Mouse (Mus musculus): ENCODE measurements around the gene Slc25a17. TPM values are rescaled to one million over a fixed set of nuclear protein-coding genes. Genes with fewer than 3 reads are reported as not detected.

Slc25a17 gene
- polyA plus RNA-seq, 1 experiment from 2014 or later = 58.7 TPM

DNA sequence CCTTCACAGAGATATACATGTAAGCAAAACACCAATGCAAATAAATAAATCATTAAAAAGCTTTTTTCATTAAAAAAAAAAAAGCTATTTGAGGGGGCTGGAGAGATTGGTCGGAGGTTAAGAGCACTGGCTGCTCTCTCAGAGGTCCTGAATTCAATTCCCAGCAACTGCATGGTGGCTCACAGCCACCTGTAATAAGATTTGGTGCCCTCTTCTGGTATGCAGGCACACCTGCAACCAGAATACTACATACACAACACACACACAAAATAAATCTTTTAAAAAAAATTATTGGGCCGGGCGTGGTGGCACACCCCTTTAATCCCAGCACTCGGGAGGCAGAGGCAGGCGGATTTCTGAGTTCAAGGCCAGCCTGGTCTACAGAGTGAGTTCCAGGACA is 25.7 kb upstream of the Slc25a17 start:
- ATAC-seq (replicated peaks; ENCODE audit: insufficient number of reproducible peaks, low FRiP score, low TSS enrichment) = no peak
- H3K4me1 ChIP-seq (ENCODE audit: control insufficient read depth, insufficient read depth, low read length) = no peaks in the 10 kb centered on the region
- no peaks in the 10 kb centered on the region for H3K9me3 ChIP-seq (replicated peaks; ENCODE audit: control insufficient read depth, low read length)
- H3K27me3 ChIP-seq (ENCODE audit: control insufficient read depth, insufficient read depth, low read length) = no peaks in the 10 kb centered on the region
- H3K27ac ChIP-seq (ENCODE audit: low read depth, low read length) = no peak overlapping the region
- no peak overlapping the region for H3K4me2 ChIP-seq
- H3K4me3 ChIP-seq (ENCODE audit: low read depth, low read length) = no peak overlapping the region
- no peak overlapping the region for H3K9ac ChIP-seq (ENCODE audit: low read depth, low read length)
- WGBS (ENCODE audit: insufficient replicate concordance) = 96% methylated on average over 5 of the region's 5 CpGs
- H3K36me3 ChIP-seq (ENCODE audit: control insufficient read depth, insufficient read depth, low read length) = peaks cover 46% of the 10 kb centered on the region

DNA sequence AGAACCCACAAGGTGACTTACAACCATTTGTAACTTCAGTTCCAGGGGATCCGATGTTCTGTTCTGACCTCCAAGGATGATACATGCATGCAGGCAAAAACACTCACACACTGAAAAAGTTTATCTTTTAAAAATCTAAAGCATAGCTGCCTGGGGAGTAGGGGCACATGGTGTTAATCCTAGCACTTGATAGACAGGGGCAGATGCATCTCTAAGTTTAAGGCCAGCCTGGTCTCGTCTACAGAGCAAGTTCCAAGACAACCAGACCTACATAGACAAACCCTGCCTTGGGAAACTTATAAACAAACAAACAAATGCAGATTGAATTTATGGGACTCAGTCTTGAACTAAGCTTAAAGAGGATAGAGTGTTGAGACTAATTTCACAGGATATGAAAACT is 18.2 kb upstream of the Slc25a17 start:
- H3K4me1 ChIP-seq (ENCODE audit: control insufficient read depth, insufficient read depth, low read length) = no peaks in the 10 kb centered on the region
- WGBS (ENCODE audit: insufficient replicate concordance) = 81% methylated on average over 2 of the region's 2 CpGs
- no peak for ATAC-seq (replicated peaks; ENCODE audit: insufficient number of reproducible peaks, low FRiP score, low TSS enrichment)

DNA sequence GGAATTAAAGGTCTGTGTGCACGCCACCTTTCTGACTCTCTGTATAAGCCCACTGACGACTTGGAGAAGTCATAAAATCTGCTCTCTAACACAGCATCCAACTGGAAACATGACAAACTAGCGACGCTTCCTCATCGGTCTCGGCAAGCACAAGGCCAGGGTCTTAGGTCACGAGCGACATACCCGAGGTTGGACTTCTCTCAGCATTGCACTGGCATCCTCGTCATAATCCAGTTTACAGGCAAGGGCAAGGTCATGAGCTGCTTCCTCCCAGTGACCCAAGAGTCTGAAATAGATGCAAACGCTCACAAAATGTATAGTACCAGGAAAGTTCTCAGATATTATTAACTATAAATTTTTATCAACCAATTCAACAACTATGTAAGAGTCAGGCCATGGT is 14.0 kb upstream of the Slc25a17 start:
- WGBS (ENCODE audit: insufficient replicate concordance) = 91% methylated on average over 11 of the region's 11 CpGs
- Histone ChIP-seq H3K36me3 (ENCODE audit: control insufficient read depth, insufficient read depth, low read length) (peaks cover 20% of the 10 kb centered on the region), H3K9ac (ENCODE audit: low read depth, low read length) (no peak overlapping the region), H3K4me3 (ENCODE audit: low read depth, low read length) (no peak overlapping the region), H3K4me1 (ENCODE audit: control insufficient read depth, insufficient read depth, low read length) (no peaks in the 10 kb centered on the region), H3K27ac (ENCODE audit: low read depth, low read length) (no peak overlapping the region), H3K27me3 (ENCODE audit: control insufficient read depth, insufficient read depth, low read length) (no peaks in the 10 kb centered on the region), H3K4me2 (no peak overlapping the region), H3K9me3 (replicated peaks; ENCODE audit: control insufficient read depth, low read length) (no peaks in the 10 kb centered on the region)
- ATAC-seq (replicated peaks; ENCODE audit: insufficient number of reproducible peaks, low FRiP score, low TSS enrichment) = no peak

More for the DNA sequence above, 18.2 kb upstream of the Slc25a17 start:
- Histone ChIP-seq H3K36me3 (ENCODE audit: control insufficient read depth, insufficient read depth, low read length) (peaks cover 16% of the 10 kb centered on the region), H3K27me3 (ENCODE audit: control insufficient read depth, insufficient read depth, low read length) (no peaks in the 10 kb centered on the region), H3K9ac (ENCODE audit: low read depth, low read length) (no peak overlapping the region), H3K27ac (ENCODE audit: low read depth, low read length) (no peak overlapping the region), H3K4me3 (ENCODE audit: low read depth, low read length) (no peak overlapping the region), H3K9me3 (replicated peaks; ENCODE audit: control insufficient read depth, low read length) (no peaks in the 10 kb centered on the region), H3K4me2 (no peak overlapping the region)

DNA sequence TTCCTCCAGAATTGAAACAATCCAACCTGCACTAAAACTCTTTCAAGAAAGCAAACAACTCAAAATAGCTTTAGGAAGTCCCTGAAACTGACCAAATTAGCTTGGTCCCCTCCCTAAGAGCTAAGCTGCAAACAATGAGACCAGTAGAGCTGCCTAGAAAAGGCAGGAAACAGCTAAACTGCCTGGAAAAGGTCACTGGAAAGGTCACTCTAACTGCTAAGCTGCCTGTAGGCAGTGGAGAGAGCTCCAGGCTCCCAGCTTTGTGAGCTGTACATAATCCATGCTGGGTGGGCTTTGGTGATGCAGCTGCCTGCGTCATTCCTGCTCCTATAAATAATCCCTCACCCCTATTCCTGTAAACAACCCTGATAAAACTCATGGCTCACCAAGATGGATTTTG is 9.7 kb upstream of the Slc25a17 start:
- H3K4me1 ChIP-seq (ENCODE audit: control insufficient read depth, insufficient read depth, low read length) = no peaks in the 10 kb centered on the region
- no peak overlapping the region for H3K27ac ChIP-seq (ENCODE audit: low read depth, low read length)
- H3K36me3 ChIP-seq (ENCODE audit: control insufficient read depth, insufficient read depth, low read length) = peaks cover 32% of the 10 kb centered on the region
- H3K4me3 ChIP-seq (ENCODE audit: low read depth, low read length) = no peak overlapping the region
- H3K27me3 ChIP-seq (ENCODE audit: control insufficient read depth, insufficient read depth, low read length) = no peaks in the 10 kb centered on the region
- WGBS (ENCODE audit: insufficient replicate concordance) = 85% methylated on average over 1 of the region's 1 CpGs
- no peaks in the 10 kb centered on the region for H3K9me3 ChIP-seq (replicated peaks; ENCODE audit: control insufficient read depth, low read length)
- no peak for ATAC-seq (replicated peaks; ENCODE audit: insufficient number of reproducible peaks, low FRiP score, low TSS enrichment)
- H3K9ac ChIP-seq (ENCODE audit: low read depth, low read length) = no peak overlapping the region
- H3K4me2 ChIP-seq = no peak overlapping the region

DNA sequence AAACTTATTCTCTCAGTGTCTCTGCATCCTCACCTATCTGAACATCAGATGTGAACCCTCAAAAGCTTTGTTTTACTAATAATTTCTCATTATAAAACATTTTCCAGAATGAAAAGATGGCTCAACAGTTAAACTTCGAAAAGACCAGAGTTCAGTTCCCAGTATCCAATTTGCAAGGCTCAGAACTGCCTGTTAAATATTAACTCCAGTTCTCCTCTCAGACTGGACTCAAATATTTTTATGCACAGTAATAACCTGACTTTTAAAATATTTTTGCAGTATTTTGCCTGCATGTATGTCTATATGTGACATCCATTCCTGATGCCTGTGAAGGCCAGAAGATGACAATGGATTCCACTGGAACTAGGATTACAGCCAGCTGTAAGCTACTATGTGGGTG is 8.0 kb upstream of the Slc25a17 start:
- ATAC-seq (replicated peaks; ENCODE audit: insufficient number of reproducible peaks, low FRiP score, low TSS enrichment) = no peak
- H3K9ac ChIP-seq (ENCODE audit: low read depth, low read length) = no peak overlapping the region
- H3K36me3 ChIP-seq (ENCODE audit: control insufficient read depth, insufficient read depth, low read length) = peaks cover 34% of the 10 kb centered on the region
- H3K27me3 ChIP-seq (ENCODE audit: control insufficient read depth, insufficient read depth, low read length) = no peaks in the 10 kb centered on the region
- no peak overlapping the region for H3K4me3 ChIP-seq (ENCODE audit: low read depth, low read length)
- H3K4me2 ChIP-seq = no peak overlapping the region
- 83% methylated on average over 1 of the region's 1 CpGs for WGBS (ENCODE audit: insufficient replicate concordance)
- H3K4me1 ChIP-seq (ENCODE audit: control insufficient read depth, insufficient read depth, low read length) = no peaks in the 10 kb centered on the region
- no peak overlapping the region for H3K27ac ChIP-seq (ENCODE audit: low read depth, low read length)
- H3K9me3 ChIP-seq (replicated peaks; ENCODE audit: control insufficient read depth, low read length) = no peaks in the 10 kb centered on the region

DNA sequence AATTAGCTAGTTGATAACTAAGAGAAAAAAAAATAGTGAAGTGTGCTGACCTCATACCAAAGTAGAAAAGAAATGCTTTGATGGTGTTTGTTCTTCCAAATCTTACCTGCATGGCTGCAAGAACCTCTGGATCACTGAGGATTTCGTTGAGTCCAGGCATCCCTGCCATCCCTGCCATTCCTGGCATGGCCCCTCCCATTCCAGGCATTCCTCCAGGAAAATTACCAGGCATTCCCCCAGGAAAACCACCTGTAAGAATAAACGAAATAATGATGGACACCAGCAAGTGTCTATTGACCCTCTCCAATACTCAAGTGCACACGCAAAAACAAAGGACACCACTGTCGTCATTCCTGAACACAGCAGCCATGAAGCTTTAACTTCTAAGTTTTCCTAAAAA is 5.6 kb upstream of the Slc25a17 start:
- H3K9me3 ChIP-seq (replicated peaks; ENCODE audit: control insufficient read depth, low read length) = no peaks in the 10 kb centered on the region
- WGBS (ENCODE audit: insufficient replicate concordance) = 80% methylated on average over 4 of the region's 4 CpGs
- no peak overlapping the region for H3K4me2 ChIP-seq
- H3K9ac ChIP-seq (ENCODE audit: low read depth, low read length) = no peak overlapping the region
- H3K4me3 ChIP-seq (ENCODE audit: low read depth, low read length) = no peak overlapping the region
- H3K27me3 ChIP-seq (ENCODE audit: control insufficient read depth, insufficient read depth, low read length) = no peaks in the 10 kb centered on the region
- H3K36me3 ChIP-seq (ENCODE audit: control insufficient read depth, insufficient read depth, low read length) = peaks cover 33% of the 10 kb centered on the region
- ATAC-seq (replicated peaks; ENCODE audit: insufficient number of reproducible peaks, low FRiP score, low TSS enrichment) = no peak
- 0 out of 2 replicates have a peak, but pooled peaks cover 3% of the 10 kb centered on the region for H3K4me1 ChIP-seq (ENCODE audit: control insufficient read depth, insufficient read depth, low read length)
- no peak overlapping the region for H3K27ac ChIP-seq (ENCODE audit: low read depth, low read length)

DNA sequence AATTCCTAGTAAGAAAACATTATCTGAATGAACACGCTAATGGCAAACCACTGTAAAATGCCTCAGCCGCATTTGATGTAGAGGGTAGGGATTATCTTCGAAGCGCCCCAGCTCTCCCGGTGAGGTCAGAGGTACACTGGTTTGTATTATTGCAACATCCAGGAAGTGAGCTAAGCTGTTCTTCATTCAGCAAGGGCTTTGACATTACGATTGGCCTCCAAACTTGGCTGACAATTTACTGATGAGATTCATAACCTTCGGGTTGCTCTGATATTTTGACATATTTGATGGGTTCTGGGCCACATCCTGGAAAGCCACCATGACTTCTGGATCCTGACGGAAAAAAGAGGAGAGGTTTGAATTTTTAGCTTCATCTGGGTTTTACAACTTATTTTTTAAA is 4.6 kb upstream of the Slc25a17 start:
- Histone ChIP-seq H3K9ac (ENCODE audit: low read depth, low read length) (no peak overlapping the region), H3K4me2 (no peak overlapping the region), H3K27me3 (ENCODE audit: control insufficient read depth, insufficient read depth, low read length) (no peaks in the 10 kb centered on the region), H3K36me3 (ENCODE audit: control insufficient read depth, insufficient read depth, low read length) (peaks cover 30% of the 10 kb centered on the region), H3K4me1 (ENCODE audit: control insufficient read depth, insufficient read depth, low read length) (0 out of 2 replicates have a peak, but pooled peaks cover 3% of the 10 kb centered on the region), H3K27ac (ENCODE audit: low read depth, low read length) (no peak overlapping the region), H3K9me3 (replicated peaks; ENCODE audit: control insufficient read depth, low read length) (no peaks in the 10 kb centered on the region), H3K4me3 (ENCODE audit: low read depth, low read length) (no peak overlapping the region)
- ATAC-seq (replicated peaks; ENCODE audit: insufficient number of reproducible peaks, low FRiP score, low TSS enrichment) = no peak
- 89% methylated on average over 8 of the region's 8 CpGs for WGBS (ENCODE audit: insufficient replicate concordance)

DNA sequence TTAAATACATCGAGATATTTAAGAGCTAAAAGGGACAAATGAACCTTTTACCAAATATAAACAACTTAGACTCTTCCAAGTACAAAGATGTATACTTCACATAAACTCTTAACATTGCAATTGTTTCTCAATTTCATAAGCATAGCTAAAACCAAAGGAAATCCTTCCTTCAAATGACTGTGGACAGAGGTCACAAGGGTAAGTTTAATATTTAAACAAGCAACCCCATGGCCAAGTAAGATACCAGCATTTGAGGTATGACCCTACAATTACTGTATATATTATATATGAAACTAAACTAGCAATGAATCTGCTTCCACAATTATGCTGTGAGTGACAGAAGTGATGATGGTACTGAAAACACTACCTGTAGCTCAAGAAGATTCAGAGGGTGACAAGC is 3.7 kb upstream of the Slc25a17 start:
- H3K36me3 ChIP-seq (ENCODE audit: control insufficient read depth, insufficient read depth, low read length) = peaks cover 23% of the 10 kb centered on the region
- H3K27me3 ChIP-seq (ENCODE audit: control insufficient read depth, insufficient read depth, low read length) = no peaks in the 10 kb centered on the region
- no peak overlapping the region for H3K4me2 ChIP-seq
- no peaks in the 10 kb centered on the region for H3K9me3 ChIP-seq (replicated peaks; ENCODE audit: control insufficient read depth, low read length)
- 96% methylated on average over 1 of the region's 1 CpGs for WGBS (ENCODE audit: insufficient replicate concordance)
- ATAC-seq (replicated peaks; ENCODE audit: insufficient number of reproducible peaks, low FRiP score, low TSS enrichment) = no peak
- 0 out of 2 replicates have a peak, but pooled peaks cover 3% of the 10 kb centered on the region for H3K4me1 ChIP-seq (ENCODE audit: control insufficient read depth, insufficient read depth, low read length)
- no peak overlapping the region for H3K9ac ChIP-seq (ENCODE audit: low read depth, low read length)
- no peak overlapping the region for H3K4me3 ChIP-seq (ENCODE audit: low read depth, low read length)
- H3K27ac ChIP-seq (ENCODE audit: low read depth, low read length) = no peak overlapping the region

DNA sequence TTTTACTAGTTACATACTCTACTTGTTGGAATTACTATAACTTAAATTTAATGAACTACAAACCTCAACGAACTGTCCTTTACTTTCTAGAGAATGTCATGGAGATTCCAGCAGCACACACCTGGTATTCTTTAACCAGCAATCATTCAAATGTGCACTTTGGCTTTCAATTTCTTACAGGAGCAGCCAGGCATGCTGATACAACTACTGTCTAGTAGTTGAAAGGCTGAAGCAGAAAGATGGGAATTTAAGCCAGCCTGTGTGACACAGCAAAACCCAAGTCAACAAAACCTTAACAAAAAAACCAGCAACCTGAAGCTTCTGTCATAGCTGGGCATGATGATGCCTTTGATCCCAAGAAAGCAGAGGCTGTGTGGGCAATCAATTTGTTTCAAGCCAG is 1.9 kb upstream of the Slc25a17 start:
- H3K27ac ChIP-seq (ENCODE audit: low read depth, low read length) = no peak overlapping the region
- no peak overlapping the region for H3K9ac ChIP-seq (ENCODE audit: low read depth, low read length)
- ATAC-seq (replicated peaks; ENCODE audit: insufficient number of reproducible peaks, low FRiP score, low TSS enrichment) = no peak
- H3K4me2 ChIP-seq = no peak overlapping the region
- WGBS (ENCODE audit: insufficient replicate concordance) = 86% methylated on average over 1 of the region's 1 CpGs
- H3K4me1 ChIP-seq (ENCODE audit: control insufficient read depth, insufficient read depth, low read length) = 0 out of 2 replicates have a peak, but pooled peaks cover 3% of the 10 kb centered on the region
- no peaks in the 10 kb centered on the region for H3K27me3 ChIP-seq (ENCODE audit: control insufficient read depth, insufficient read depth, low read length)
- H3K4me3 ChIP-seq (ENCODE audit: low read depth, low read length) = no peak overlapping the region
- peaks cover 15% of the 10 kb centered on the region for H3K36me3 ChIP-seq (ENCODE audit: control insufficient read depth, insufficient read depth, low read length)
- no peaks in the 10 kb centered on the region for H3K9me3 ChIP-seq (replicated peaks; ENCODE audit: control insufficient read depth, low read length)

Data from heart, embryonic 11.5 days (tissue).